Mouse (Mus musculus) limb, embryonic 12.5 days (tissue): Measurements from ENCODE around the gene Rcsd1. TPM values are rescaled to one million over a fixed set of nuclear protein-coding genes. Genes with fewer than 3 reads are reported as not detected.

Experiments
- ATAC-seq: fragments of 200-750 bp; cut with Nextera tagmentation; 2 replicates; pipeline ENCODE4 v1.8.0; 2017; ENCODE audit warnings: low read depth, moderate TSS enrichment; ENCODE audit not compliant: insufficient number of reproducible peaks, insufficient read depth, low FRiP score, low TSS enrichment
- H3K27ac ChIP-seq: fragments of 300-500 bp; sonication (generic); 2 replicates; pipeline ENCODE4 v1.5.1; 2016; ENCODE audit warnings: mild to moderate bottlenecking, moderate library complexity
- H3K27me3 ChIP-seq: fragments of 300-500 bp; sonication (generic); 2 replicates; pipeline ENCODE4 v1.6.1; 2016; ENCODE audit warnings: mild to moderate bottlenecking, moderate library complexity
- H3K36me3 ChIP-seq: fragments of 300-500 bp; sonication (generic); 2 replicates; pipeline ENCODE4 v1.6.1; 2016; ENCODE audit warnings: mild to moderate bottlenecking, moderate library complexity
- H3K4me1 ChIP-seq: fragments of 300-500 bp; sonication (generic); replicated peaks from 2 replicates; pipeline ENCODE4 v1.6.1; 2016
- H3K4me2 ChIP-seq: fragments of 300-500 bp; sonication (generic); 2 replicates; pipeline ENCODE4 v1.6.1; 2016; ENCODE audit warnings: mild to moderate bottlenecking, moderate library complexity
- H3K4me3 ChIP-seq: fragments of 300-500 bp; sonication (generic); replicated peaks from 2 replicates; pipeline ENCODE4 v1.5.1; 2016; ENCODE audit warnings: mild to moderate bottlenecking
- H3K9ac ChIP-seq: fragments of 300-500 bp; sonication (generic); replicated peaks from 2 replicates; pipeline ENCODE4 v1.6.1; 2016; ENCODE audit warnings: mild to moderate bottlenecking, moderate library complexity
- H3K9me3 ChIP-seq: fragments of 300-500 bp; sonication (generic); 2 replicates; pipeline ENCODE4 v1.6.1; 2016; ENCODE audit warnings: mild to moderate bottlenecking, moderate library complexity
- WGBS: fragments of 180-500 bp; shearing (Covaris S2); methylation state at CpG from one replicate; pipeline ENCODE4 v1.1.7; 2016; 5-methylcytosine and 5-hydroxymethylcytosine counted together
- polyA plus RNA-seq: library from polyadenylated mRNA; unstranded; fragments of >200 nt; fragmentation: Nextera tagmentation; extraction: Ambion mirVana; gene quantifications from 2 replicates; pipeline ENCODE4 v1.2.1, GENCODE M21; 2016

The Rcsd1 gene
- polyA plus RNA-seq, 1 experiment from 2014 or later: 10.8 TPM

DNA sequence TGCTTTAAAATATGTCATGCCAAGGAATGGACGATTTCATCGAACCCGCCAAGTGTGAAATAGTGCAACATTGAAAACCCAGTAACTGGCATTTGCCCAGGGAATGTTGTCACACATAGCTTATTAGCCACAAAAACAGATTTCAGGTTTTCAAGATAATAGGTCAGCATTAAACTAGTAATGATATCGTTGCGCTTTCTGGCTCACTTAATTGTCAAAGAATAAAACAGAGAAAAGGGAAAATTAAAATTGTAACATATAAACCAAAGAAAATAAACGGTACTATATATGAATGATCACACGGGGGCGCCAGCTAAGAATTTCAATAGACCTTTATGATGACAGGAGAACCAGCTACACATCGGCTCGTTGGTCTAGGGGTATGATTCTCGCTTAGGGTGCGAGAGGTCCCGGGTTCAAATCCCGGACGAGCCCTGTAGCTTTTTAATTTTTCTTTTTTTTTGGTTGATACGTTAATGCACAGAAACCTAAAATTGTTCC, 68.2 kb downstream of the Rcsd1 start:
- no peaks in the 10 kb centered on the region for H3K36me3 ChIP-seq
- no peak overlapping the region; the same call in 1 of the 2 replicates for H3K9ac ChIP-seq
- H3K9me3 ChIP-seq: no peaks in the 10 kb centered on the region
- 6% methylated on average over 16 of the region's 16 CpGs for WGBS
- H3K27ac ChIP-seq: no peak overlapping the region
- peak; percentile 29; the same call in 1 of the 2 replicates for ATAC-seq
- H3K4me2 ChIP-seq: peak overlapping the region; percentile 53
- H3K4me1 ChIP-seq: 0 out of 2 replicates have a peak, but pooled peaks cover 5% of the 10 kb centered on the region
- no peaks in the 10 kb centered on the region for H3K27me3 ChIP-seq
- H3K4me3 ChIP-seq: peak overlapping the region; percentile 77

DNA sequence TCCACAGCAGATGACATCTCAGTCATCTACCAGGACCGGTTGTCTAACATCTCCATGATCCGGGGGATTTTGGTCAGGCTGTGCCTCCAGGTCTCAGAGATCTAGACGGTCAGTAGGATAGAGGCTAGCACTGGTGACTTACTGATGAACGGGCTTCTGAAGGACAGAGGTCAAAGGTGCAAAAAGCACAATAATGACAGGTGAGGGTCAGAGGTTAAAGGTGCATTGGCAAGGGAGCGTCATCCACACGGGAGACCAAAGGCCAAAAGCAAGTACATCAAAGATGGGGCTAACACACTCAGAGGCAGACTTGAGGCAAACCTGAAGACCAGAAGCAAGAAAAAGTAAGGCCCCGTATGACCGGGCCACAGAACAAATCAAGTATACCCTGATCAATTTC, 73.3 kb downstream of the Rcsd1 start:
- Histone ChIP-seq H3K36me3 (no peaks in the 10 kb centered on the region), H3K4me2 (no peak overlapping the region), H3K9ac (no peak overlapping the region), H3K4me3 (no peak overlapping the region), H3K4me1 (peaks cover 30% of the 10 kb centered on the region), H3K27ac (no peak overlapping the region), H3K9me3 (no peaks in the 10 kb centered on the region), H3K27me3 (no peaks in the 10 kb centered on the region)
- ATAC-seq: no peak
- WGBS: 73% methylated on average over 8 of the region's 8 CpGs

DNA sequence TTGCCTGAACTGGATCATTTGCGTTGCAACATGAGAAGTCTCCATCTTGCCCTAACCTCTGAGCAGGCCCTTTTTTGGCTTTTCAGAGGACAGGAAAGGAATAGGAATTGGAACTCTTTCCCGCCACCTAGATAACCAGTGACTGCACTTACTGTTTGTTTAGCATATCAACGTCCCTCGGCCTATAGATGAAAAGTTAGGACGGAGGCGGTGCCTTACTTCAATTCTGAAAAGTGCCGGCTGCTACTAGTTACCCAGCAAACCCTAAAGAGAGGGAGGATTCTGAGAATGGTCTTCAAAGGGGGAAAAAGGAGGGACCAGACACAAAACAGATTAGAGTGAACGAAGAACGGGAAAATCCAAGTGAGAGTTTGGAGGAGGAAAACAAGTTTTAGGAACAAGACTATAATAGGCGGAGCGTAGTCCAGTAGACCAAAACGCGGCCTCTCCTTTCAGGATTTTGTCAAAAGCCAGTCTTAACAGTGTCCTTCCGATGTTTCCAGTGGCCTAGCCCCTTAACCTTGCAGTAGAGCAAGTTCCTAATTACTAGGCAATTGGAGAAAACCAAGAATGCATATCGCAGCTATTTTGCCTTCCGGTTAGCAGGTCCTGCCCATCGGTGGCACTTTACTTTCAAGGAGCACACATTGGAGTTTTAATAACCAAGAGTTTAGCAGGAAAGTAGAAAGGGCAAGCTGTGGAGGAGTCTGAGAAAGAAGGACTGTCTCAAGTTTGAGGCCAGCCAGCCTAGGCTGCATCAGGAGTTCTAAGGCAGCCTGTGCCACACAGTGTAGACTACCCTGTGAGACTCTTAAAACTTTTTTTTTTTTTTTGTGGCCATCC, 74.3 kb downstream of the Rcsd1 start:
- no peaks in the 10 kb centered on the region for H3K9me3 ChIP-seq
- ATAC-seq: no peak; the same call in 1 of the 2 replicates

DNA sequence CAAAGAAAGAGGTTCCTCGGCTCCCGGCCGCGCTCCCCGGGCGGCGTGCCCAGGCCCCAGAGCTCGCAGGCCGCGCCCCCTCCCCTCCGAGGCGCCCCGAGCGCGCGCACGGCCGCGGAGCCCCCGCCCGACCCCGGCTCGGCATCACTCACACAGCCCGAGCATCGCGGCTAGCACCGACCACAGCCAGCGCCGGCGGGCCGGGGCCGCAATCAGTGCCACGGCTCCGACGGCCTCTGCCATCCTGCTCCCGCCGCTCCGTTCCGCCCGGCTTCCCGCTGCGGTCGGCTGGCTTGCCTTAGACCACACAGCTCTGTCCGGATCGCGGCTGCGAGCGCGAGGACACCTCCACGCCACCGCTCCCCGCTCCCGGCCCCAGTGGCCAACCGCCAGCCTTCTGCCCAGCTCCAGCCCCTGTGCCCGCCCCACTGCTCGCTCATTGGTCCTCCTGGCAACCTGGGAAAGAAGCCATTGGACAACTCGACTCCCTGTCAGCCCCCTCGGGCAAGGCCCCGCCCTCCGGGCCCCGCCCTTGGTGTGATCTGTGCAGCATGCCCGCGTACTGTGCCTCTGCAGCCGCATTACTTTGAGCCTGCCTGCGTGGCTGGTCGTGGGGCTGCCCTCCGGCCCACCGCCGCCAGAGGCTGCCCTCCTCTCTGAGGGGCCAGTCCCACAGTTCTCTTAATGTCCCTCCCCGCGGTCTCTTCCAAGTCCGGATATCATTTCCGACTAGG, 75.2 kb downstream of the Rcsd1 start, which contains the start of gene Mpzl1:
TSS of gene Mpzl1 (minus strand) at position 388 of the 734 bp plus-strand sequence.
- Histone ChIP-seq H3K27ac (peak within 1 kb of the TSS; percentile 97), H3K27me3 (no peaks in the 10 kb centered on the region), H3K9me3 (no peaks in the 10 kb centered on the region), H3K4me1 (peaks cover 42% of the 10 kb centered on the region), H3K9ac (peak within 1 kb of the TSS; percentile 82), H3K4me2 (peak within 1 kb of the TSS; percentile 59), H3K4me3 (peak within 1 kb of the TSS; percentile 82), H3K36me3 (no peaks in the 10 kb centered on the region)
- ATAC-seq: peak; percentile 99
- WGBS: under 1% methylated on average over 61 of the region's 73 CpGs

More for the DNA sequence above, 74.3 kb downstream of the Rcsd1 start:
- no peaks in the 10 kb centered on the region for H3K36me3 ChIP-seq
- H3K27me3 ChIP-seq: no peaks in the 10 kb centered on the region
- peak overlapping the region; percentile 82 for H3K4me3 ChIP-seq
- 24% methylated on average over 17 of the region's 17 CpGs for WGBS
- peak overlapping the region; percentile 59 for H3K4me2 ChIP-seq
- peak overlapping the region; percentile 97 for H3K27ac ChIP-seq
- peak overlapping the region; percentile 61; the same call in 1 of the 2 replicates for H3K9ac ChIP-seq
- H3K4me1 ChIP-seq: peaks cover 38% of the 10 kb centered on the region

DNA sequence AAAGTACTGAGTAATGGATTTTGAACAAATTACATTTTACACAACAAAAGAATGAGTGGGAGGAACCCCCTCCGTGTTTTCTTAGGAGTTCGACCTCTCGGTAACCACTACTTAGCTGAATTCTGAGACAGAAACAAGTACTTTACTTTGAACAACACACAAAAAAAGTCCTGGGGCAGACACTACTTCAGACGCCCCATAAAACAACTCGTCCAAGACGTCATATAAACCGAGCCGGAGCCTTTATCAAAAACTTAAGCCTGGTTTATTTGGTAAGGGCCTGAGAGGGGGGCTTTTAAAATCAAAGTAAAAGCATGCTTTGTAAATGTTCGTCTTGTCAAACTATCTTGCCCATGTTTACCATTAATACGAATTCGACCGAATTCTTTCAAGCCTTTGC, 76.2 kb downstream of the Rcsd1 start:
- ATAC-seq: no peak
- H3K4me3 ChIP-seq: peak overlapping the region; percentile 82
- no peaks in the 10 kb centered on the region for H3K27me3 ChIP-seq
- no peak overlapping the region for H3K27ac ChIP-seq
- no peaks in the 10 kb centered on the region for H3K36me3 ChIP-seq
- peaks cover 40% of the 10 kb centered on the region for H3K4me1 ChIP-seq
- peak overlapping the region; percentile 82 for H3K9ac ChIP-seq
- peak overlapping the region; percentile 59 for H3K4me2 ChIP-seq
- H3K9me3 ChIP-seq: no peaks in the 10 kb centered on the region
- WGBS: under 1% methylated on average over 12 of the region's 12 CpGs

DNA sequence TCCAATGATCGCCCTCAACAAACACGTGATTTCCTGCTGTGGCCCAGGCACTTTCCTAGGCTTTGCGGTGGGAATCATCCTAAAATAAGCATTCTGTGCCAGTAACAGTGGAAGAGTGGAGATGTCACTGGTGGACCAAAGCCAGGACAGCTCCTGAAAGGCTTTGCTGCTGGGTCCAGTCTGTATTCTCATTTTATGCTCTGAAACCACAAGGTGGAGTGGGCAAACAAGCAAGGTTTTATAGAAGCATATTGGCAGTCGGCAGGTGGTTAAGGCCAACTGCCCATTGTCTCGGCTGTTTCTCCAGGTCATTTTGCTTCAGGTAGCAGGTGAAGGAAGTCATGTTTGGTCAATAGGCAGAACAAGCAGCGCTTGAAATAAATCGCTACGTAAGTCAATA, 78.4 kb downstream of the Rcsd1 start:
- H3K4me2 ChIP-seq: no peak overlapping the region
- H3K27me3 ChIP-seq: no peaks in the 10 kb centered on the region
- H3K4me3 ChIP-seq: no peak overlapping the region
- no peak for ATAC-seq
- no peak overlapping the region for H3K9ac ChIP-seq
- 87% methylated on average over 8 of the region's 8 CpGs for WGBS
- peaks cover 43% of the 10 kb centered on the region for H3K4me1 ChIP-seq
- peaks cover 3% of the 10 kb centered on the region; the same call in 1 of the 2 replicates for H3K36me3 ChIP-seq
- no peaks in the 10 kb centered on the region for H3K9me3 ChIP-seq
- no peak overlapping the region for H3K27ac ChIP-seq

DNA sequence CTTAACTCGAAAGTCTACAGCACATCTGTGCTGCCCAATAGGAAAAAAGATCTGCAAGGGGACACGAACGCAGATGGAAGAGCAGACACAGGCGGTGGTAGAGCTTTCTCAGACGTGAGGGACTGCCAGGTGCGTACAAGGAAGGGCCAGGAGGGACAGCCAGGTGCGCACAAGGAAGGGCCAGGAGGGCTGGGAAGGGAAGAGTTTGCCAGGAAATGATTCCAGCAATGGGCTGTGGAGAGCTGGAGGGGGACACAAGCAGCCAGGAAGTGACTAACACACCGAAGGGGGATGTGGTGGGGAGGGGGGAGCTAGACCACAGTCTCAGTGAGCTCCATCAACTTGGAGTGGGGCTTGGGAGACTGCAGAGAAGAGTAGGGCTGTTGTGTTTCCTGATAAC, 79.6 kb downstream of the Rcsd1 start:
- H3K9ac ChIP-seq: no peak overlapping the region; the same call in 1 of the 2 replicates
- peak overlapping the region; percentile 15 for H3K4me2 ChIP-seq
- peaks cover 10% of the 10 kb centered on the region; the same call in 1 of the 2 replicates for H3K36me3 ChIP-seq
- no peaks in the 10 kb centered on the region for H3K27me3 ChIP-seq
- H3K4me3 ChIP-seq: no peak overlapping the region
- ATAC-seq: no peak
- H3K4me1 ChIP-seq: peaks cover 33% of the 10 kb centered on the region
- 36% methylated on average over 8 of the region's 8 CpGs for WGBS
- peak overlapping the region; percentile 1; the same call in 1 of the 2 replicates for H3K27ac ChIP-seq
- H3K9me3 ChIP-seq: no peaks in the 10 kb centered on the region

DNA sequence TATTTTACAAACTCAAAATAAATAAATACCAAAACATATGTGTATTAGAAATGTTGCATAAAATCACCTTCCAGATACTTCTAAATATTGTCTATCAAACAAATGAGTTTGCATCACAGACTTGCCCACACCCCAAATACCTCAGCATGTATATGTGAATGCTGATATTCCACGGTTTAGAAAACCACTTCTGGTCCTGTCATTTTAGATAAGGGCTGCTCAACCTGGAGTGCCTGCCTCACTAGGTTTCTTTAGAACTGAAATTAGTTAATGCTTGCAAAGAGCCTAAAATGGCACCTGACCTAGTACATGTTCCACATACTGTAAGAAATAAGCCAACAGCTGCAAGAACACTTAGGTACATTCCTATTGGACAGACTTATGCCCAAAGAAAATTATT, 81.0 kb downstream of the Rcsd1 start:
- Histone ChIP-seq H3K4me1 (peaks cover 31% of the 10 kb centered on the region), H3K27me3 (no peaks in the 10 kb centered on the region), H3K27ac (no peak overlapping the region), H3K4me2 (no peak overlapping the region), H3K9ac (no peak overlapping the region), H3K36me3 (peaks cover 10% of the 10 kb centered on the region; the same call in 1 of the 2 replicates), H3K9me3 (no peaks in the 10 kb centered on the region), H3K4me3 (no peak overlapping the region)
- no peak for ATAC-seq
- 93% methylated on average over 1 of the region's 1 CpGs for WGBS

DNA sequence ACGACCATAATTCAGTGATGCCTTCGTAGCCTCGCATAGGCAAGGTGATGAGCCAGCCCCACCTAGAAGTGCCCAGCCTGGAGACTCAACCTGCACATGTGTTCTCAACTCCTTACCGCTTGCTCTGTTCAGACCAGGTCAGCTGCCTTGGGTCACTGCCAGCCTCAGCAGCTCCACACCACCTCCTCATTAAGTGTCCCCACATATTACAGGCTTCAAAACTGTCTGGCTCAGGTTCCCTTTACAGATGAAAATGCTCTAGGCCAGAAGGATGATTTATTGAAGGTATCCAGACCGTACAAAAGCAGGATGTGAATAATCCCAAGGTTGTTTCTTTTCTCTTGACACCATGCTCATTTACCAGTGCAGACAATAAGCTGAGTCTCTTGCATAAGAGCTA, 83.7 kb downstream of the Rcsd1 start:
- no peak overlapping the region for H3K4me2 ChIP-seq

DNA sequence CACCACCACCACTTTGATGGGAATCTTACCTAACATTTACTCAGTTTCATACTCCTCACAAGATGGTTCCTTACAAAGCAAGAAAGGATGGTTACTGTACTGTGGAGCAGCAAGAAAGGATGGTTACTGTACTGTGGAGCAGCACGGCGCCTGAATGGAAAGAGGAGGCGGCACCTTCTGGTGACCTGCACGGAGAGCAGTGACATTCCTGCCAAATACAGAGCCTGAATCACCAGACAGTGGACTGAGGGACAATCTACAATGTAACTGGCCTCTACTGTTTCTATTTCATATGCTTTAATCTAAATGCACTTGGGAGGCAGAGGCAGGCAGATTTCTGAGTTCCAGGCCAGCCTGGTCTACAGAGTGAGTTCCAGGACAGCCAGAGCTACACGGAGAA, 84.5 kb downstream of the Rcsd1 start:
- no peak overlapping the region for H3K9ac ChIP-seq
- ATAC-seq: no peak
- H3K4me3 ChIP-seq: no peak overlapping the region
- H3K4me1 ChIP-seq: peaks cover 10% of the 10 kb centered on the region
- H3K4me2 ChIP-seq: no peak overlapping the region
- no peaks in the 10 kb centered on the region for H3K27me3 ChIP-seq
- H3K9me3 ChIP-seq: no peaks in the 10 kb centered on the region
- H3K27ac ChIP-seq: no peak overlapping the region
- peaks cover 27% of the 10 kb centered on the region; the same call in 1 of the 2 replicates for H3K36me3 ChIP-seq
- 89% methylated on average over 5 of the region's 5 CpGs for WGBS

More for the DNA sequence above, 83.7 kb downstream of the Rcsd1 start:
- H3K4me1 ChIP-seq: peaks cover 16% of the 10 kb centered on the region
- H3K27me3 ChIP-seq: no peaks in the 10 kb centered on the region
- no peaks in the 10 kb centered on the region for H3K9me3 ChIP-seq
- no peak for ATAC-seq
- peaks cover 23% of the 10 kb centered on the region; the same call in 1 of the 2 replicates for H3K36me3 ChIP-seq
- WGBS: 73% methylated on average over 5 of the region's 5 CpGs
- H3K4me3 ChIP-seq: no peak overlapping the region
- H3K9ac ChIP-seq: no peak overlapping the region
- no peak overlapping the region for H3K27ac ChIP-seq

DNA sequence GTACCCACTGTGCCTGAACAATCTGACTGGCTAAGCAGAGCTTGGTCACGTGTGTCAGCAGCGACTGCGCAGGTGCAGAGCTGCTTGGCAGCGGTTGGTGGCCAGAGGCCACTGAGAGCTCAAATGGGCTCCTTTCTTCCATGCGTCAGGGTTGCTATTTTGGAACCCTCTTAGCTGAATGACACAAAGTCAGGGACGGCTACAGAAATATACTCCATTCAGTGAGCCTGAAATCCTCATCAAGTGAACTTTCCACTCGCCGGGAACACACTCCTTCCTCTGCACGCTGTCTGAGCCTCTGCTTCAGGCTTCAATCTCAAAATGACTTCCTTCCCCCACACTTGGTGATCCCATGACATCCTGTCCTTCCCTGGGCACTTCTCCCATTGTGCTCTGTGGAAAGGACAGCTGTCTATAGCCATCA, 91.3 kb downstream of the Rcsd1 start:
- Histone ChIP-seq H3K9ac (no peak overlapping the region), H3K4me1 (peaks cover 25% of the 10 kb centered on the region), H3K4me3 (no peak overlapping the region), H3K27me3 (no peaks in the 10 kb centered on the region), H3K27ac (no peak overlapping the region), H3K4me2 (no peak overlapping the region), H3K9me3 (peaks cover 10% of the 10 kb centered on the region), H3K36me3 (peaks cover 39% of the 10 kb centered on the region)
- no peak; the same call in 1 of the 2 replicates for ATAC-seq
- whole genome bisulfite sequencing: 75% methylated on average over 9 of the region's 9 CpGs
